Mouse (Mus musculus) lung, embryonic 14.5 days (tissue): ENCODE measurements at regions not wholly inside any gene's neighbourhood (a gene's known extent, or its start where the extent isn't known, plus 50 kb on each side); places are given as distances from the start of the nearest gene placed in this dataset.

Experiments
- ATAC-seq: fragments of 200-750 bp; cut with Nextera tagmentation; 2 replicates; pipeline ENCODE4 v1.8.0; 2017; ENCODE audit warnings: mild to moderate bottlenecking, moderate TSS enrichment, moderate library complexity; ENCODE audit not compliant: insufficient read depth
- DNase-seq: peaks from one replicate; pipeline ENCODE4 v3.0.0-alpha.2; 2015
- H3K27ac ChIP-seq: fragments of 300-500 bp; sonication (generic); 2 replicates; pipeline ENCODE4 v1.5.1; 2014; ENCODE audit warnings: low read depth, mild to moderate bottlenecking, moderate library complexity
- H3K27me3 ChIP-seq: fragments of 300-500 bp; sonication (generic); 2 replicates; pipeline ENCODE4 v1.6.1; 2014; ENCODE audit warnings: low read length, control low read depth; ENCODE audit not compliant: insufficient read depth
- H3K36me3 ChIP-seq: fragments of 300-500 bp; sonication (generic); 2 replicates; pipeline ENCODE4 v1.6.1; 2014; ENCODE audit warnings: control low read depth; ENCODE audit not compliant: insufficient read depth
- H3K4me1 ChIP-seq: fragments of 300-500 bp; sonication (generic); 2 replicates; pipeline ENCODE4 v1.6.1; 2014; ENCODE audit warnings: antibody characterized with exemption, control low read depth; ENCODE audit not compliant: insufficient read depth
- H3K4me2 ChIP-seq: fragments of 300-500 bp; sonication (generic); 2 replicates; pipeline ENCODE4 v1.6.1; 2014; ENCODE audit warnings: mild to moderate bottlenecking
- H3K4me3 ChIP-seq: fragments of 300-500 bp; sonication (generic); 2 replicates; pipeline ENCODE4 v1.5.1; 2014; ENCODE audit warnings: low read depth, low read length
- H3K9ac ChIP-seq: fragments of 300-500 bp; sonication (generic); 2 replicates; pipeline ENCODE4 v1.6.1; 2014
- H3K9me3 ChIP-seq: fragments of 300-500 bp; sonication (generic); 2 replicates; pipeline ENCODE4 v1.6.1; 2016; ENCODE audit warnings: low read depth, low read length, control low read depth
- CTCF ChIP-seq: IDR thresholded peaks from 2 replicates; pipeline ENCODE4 v1.5.1; 2016; ENCODE audit warnings: antibody characterized with exemption, low read depth
- WGBS: fragments of 180-500 bp; shearing (Covaris S2); extraction: QIAGEN DNeasy Blood & Tissue Kit; methylation state at CpG from one replicate; pipeline ENCODE4 v1.1.7; 2014; 5-methylcytosine and 5-hydroxymethylcytosine counted together

DNA sequence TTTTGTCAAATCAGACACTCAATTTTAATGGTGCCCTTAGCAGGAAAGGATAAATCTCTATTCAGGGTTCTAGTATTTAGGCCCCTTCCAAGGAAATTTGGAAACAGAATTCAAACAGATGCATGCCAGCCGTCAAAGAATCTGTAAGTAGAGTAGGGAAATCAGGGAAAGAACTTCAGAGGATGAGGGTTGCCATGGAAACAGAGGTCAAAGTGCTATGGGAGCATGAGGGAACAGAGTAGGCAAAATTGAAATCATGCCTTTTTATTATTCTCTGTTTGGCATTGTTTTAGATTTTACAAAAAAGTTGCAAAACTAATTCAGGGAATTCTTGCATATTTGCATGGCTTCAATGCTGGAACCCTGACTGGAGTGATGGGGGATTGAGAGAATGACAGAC, 1916.4 kb upstream of the Lrrc6 start:
- WGBS: 10% methylated on average over 1 of the region's 1 CpGs

DNA sequence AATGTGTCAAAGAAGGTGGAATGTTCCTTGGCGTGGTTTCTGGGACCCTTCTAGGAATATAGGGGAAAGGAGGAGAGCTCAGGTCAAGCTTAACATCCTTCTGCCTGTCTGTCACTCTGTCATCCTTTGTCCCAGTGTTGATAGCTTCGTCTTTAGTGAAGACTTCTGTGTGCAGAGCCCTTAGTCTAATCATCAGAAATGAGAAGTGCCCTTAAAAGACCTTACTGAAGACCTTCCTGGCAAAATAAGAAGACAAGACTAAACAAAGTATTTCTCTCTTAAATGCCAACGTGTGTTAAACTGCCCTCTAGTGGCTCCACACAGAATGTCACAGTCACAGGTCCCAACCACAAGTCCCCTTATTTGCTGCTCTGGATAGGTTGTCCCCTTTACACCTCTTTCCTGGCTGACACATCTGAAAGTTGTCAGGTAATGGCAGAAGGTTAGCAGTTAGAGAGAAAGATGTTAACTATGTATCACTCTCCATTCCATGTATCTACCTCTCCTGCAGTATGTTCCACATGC, 1914.8 kb upstream of the Lrrc6 start:
- no peak overlapping the region for H3K4me3 ChIP-seq
- ATAC-seq (no peak), DNase-seq (peak; percentile 82)
- no peak overlapping the region for H3K4me2 ChIP-seq
- peaks cover 4% of the 10 kb centered on the region; the same call in 1 of the 2 replicates for H3K4me1 ChIP-seq
- no peak overlapping the region for H3K9ac ChIP-seq
- H3K27ac ChIP-seq: no peak overlapping the region
- no peaks in the 10 kb centered on the region for H3K27me3 ChIP-seq
- H3K9me3 ChIP-seq: no peaks in the 10 kb centered on the region
- no peaks in the 10 kb centered on the region for H3K36me3 ChIP-seq
- 18% methylated on average over 3 of the region's 3 CpGs for WGBS
- TF ChIP-seq CTCF: peak; percentile 80

More for the DNA sequence above, 1916.4 kb upstream of the Lrrc6 start:
- no peak for TF ChIP-seq CTCF
- no peaks in the 10 kb centered on the region for H3K27me3 ChIP-seq
- no peaks in the 10 kb centered on the region for H3K36me3 ChIP-seq
- H3K4me2 ChIP-seq: no peak overlapping the region
- H3K4me1 ChIP-seq: peaks cover 4% of the 10 kb centered on the region; the same call in 1 of the 2 replicates
- DNase-seq: peak; percentile 5
- H3K9me3 ChIP-seq: no peaks in the 10 kb centered on the region
- no peak overlapping the region for H3K27ac ChIP-seq
- H3K9ac ChIP-seq: no peak overlapping the region
- no peak for ATAC-seq
- no peak overlapping the region for H3K4me3 ChIP-seq

GRCm38 (mm10) chr15:68414047-68414446, 1913.3 kb upstream of the Lrrc6 start:
- H3K36me3 ChIP-seq: no peaks in the 10 kb centered on the region
- TF ChIP-seq CTCF: no peak
- H3K4me3 ChIP-seq: no peak overlapping the region
- ATAC-seq (peak; percentile 67), DNase-seq (peak; percentile 74)
- 23% methylated on average over 4 of the region's 4 CpGs for WGBS
- no peaks in the 10 kb centered on the region for H3K27me3 ChIP-seq
- no peak overlapping the region for H3K4me2 ChIP-seq
- H3K9ac ChIP-seq: no peak overlapping the region
- H3K27ac ChIP-seq: no peak overlapping the region
- H3K4me1 ChIP-seq: peaks cover 4% of the 10 kb centered on the region; the same call in 1 of the 2 replicates
- H3K9me3 ChIP-seq: no peaks in the 10 kb centered on the region

DNA sequence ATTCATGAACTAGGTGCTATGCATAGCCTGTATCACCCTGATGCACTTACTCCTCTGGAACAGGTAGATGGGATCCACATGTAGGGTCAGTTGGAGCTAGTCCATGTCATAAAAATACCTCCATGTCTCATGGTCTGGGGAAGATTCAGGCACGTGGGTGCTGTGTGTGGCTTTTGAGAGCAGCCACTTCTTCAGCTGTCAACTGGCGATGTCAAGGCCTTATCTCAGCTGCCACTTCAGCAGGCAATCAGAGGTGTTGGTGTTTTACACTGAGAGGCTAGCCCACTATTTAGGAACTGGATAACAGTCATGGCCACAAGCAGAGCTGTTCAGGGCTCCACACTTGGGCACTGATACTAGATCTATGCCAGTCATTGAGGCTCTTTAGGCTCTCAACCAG, 1912.0 kb upstream of the Lrrc6 start:
- no peak for ATAC-seq
- H3K4me1 ChIP-seq: peaks cover 4% of the 10 kb centered on the region; the same call in 1 of the 2 replicates
- no peak overlapping the region for H3K4me2 ChIP-seq
- no peak for DNase-seq
- no peak overlapping the region for H3K9ac ChIP-seq
- no peaks in the 10 kb centered on the region for H3K36me3 ChIP-seq
- H3K27ac ChIP-seq: no peak overlapping the region
- TF ChIP-seq CTCF: no peak
- H3K27me3 ChIP-seq: no peaks in the 10 kb centered on the region
- no peaks in the 10 kb centered on the region for H3K9me3 ChIP-seq
- H3K4me3 ChIP-seq: no peak overlapping the region
- WGBS: 45% methylated on average over 2 of the region's 2 CpGs

GRCm38 (mm10) chr15:68412156-68412555, 1911.4 kb upstream of the Lrrc6 start:
- Histone ChIP-seq H3K4me3 (no peak overlapping the region), H3K9ac (no peak overlapping the region), H3K4me2 (no peak overlapping the region), H3K4me1 (peaks cover 4% of the 10 kb centered on the region; the same call in 1 of the 2 replicates), H3K36me3 (no peaks in the 10 kb centered on the region), H3K27me3 (no peaks in the 10 kb centered on the region), H3K9me3 (no peaks in the 10 kb centered on the region), H3K27ac (no peak overlapping the region)
- 91% methylated on average over 3 of the region's 3 CpGs for WGBS
- DNase-seq (no peak), ATAC-seq (no peak)
- TF ChIP-seq CTCF: no peak

DNA sequence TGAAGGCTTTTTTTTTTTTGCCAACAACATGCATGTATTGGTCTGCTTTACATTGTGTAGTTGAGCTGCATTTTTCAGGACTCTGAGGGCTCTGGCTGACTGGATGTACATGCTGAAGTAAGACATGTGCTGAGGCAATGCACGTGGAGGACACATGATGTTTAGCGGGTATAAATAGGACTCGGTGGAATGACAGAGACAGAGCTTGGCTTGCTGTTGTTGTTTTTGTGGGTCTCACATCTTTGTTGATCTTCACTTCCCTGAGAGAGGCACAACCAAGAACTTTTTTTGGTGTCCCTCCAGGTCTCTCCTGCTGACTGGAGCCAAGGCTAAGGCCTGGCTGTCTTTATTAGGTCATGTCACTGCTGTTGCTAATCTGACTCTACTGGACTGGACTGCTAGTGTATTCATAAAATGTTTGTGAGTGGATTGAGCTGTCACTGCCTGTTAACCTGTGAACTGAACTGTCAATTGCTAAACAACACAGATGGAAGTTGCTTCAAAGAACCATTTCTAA, 1902.9 kb upstream of the Lrrc6 start:
- ATAC-seq (no peak), DNase-seq (no peak)
- H3K27ac ChIP-seq: no peak overlapping the region
- no peak overlapping the region for H3K9ac ChIP-seq
- no peak for TF ChIP-seq CTCF
- WGBS: 87% methylated on average over 3 of the region's 3 CpGs
- H3K27me3 ChIP-seq: no peaks in the 10 kb centered on the region
- no peak overlapping the region for H3K4me3 ChIP-seq
- no peaks in the 10 kb centered on the region for H3K9me3 ChIP-seq
- H3K4me1 ChIP-seq: no peaks in the 10 kb centered on the region
- no peaks in the 10 kb centered on the region for H3K36me3 ChIP-seq
- no peak overlapping the region for H3K4me2 ChIP-seq

DNA sequence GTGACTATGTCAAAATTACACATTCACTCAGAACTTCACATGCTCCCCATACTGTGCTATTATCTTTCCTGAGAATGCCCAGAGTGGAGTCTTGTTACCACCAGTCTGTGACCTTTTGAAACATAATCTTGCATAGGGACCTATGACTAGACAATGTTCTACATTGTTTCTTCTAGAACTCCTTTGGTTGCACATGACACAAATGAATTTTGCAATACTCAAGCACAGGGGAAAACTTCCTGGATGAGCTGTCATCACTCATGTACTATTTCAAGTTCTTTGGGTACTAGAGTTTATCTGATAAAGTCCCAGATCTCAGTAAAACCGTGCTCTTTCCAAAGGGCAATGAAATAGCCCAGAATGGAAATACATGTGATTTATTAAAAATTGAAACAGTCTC, 1901.0 kb upstream of the Lrrc6 start:
- no peaks in the 10 kb centered on the region for H3K36me3 ChIP-seq
- DNase-seq (no peak), ATAC-seq (no peak)
- H3K27me3 ChIP-seq: no peaks in the 10 kb centered on the region
- H3K4me2 ChIP-seq: no peak overlapping the region
- H3K9me3 ChIP-seq: no peaks in the 10 kb centered on the region
- H3K4me3 ChIP-seq: no peak overlapping the region
- WGBS: 54% methylated on average over 1 of the region's 1 CpGs
- H3K9ac ChIP-seq: no peak overlapping the region
- peak overlapping the region; percentile 55; the same call in 1 of the 2 replicates for H3K27ac ChIP-seq
- no peak for TF ChIP-seq CTCF
- H3K4me1 ChIP-seq: no peaks in the 10 kb centered on the region
